Mouse (Mus musculus) spleen, postnatal 0 days (tissue): ENCODE results near the gene Furin. TPM values are rescaled to one million over a fixed set of nuclear protein-coding genes. Genes with fewer than 3 reads are reported as not detected.

Source experiments
- polyA plus RNA-seq: library from polyadenylated mRNA; unstranded; fragments of >200 nt; fragmentation: Nextera tagmentation; extraction: Ambion mirVana; gene quantifications from 2 replicates; pipeline ENCODE4 v1.2.1, GENCODE M21; 2015

Gene Furin
- polyA plus RNA-seq, result 7.2 and 8.7 TPM in 2 replicates

DNA sequence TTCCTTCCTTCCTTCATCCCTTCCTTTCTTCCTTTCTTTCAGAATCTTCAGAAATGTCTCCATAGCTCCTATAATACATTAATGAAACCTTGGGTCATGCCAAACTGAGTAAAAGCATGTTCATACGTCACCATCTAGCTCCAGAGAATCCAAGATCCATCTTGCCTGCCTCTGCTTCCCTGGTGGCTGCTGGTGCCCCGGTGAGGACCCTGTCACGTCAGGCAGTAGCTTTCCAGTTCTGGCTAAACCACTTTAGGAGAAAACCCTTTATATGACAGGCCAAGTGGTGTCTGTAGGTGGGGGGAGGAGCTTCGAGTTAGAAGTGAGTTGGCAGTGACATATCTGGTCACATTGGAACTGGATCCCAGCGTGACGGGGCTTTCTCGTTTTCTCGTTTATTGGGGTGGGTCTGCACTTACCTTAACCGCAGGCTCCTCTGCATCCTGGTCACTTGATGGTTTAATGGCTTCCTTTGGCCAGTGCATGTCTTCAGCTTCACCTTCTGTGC, at the start of gene Furin:
Gene Furin, minus strand, starts transcription at position 249 of the 508 bp plus-strand sequence.

DNA sequence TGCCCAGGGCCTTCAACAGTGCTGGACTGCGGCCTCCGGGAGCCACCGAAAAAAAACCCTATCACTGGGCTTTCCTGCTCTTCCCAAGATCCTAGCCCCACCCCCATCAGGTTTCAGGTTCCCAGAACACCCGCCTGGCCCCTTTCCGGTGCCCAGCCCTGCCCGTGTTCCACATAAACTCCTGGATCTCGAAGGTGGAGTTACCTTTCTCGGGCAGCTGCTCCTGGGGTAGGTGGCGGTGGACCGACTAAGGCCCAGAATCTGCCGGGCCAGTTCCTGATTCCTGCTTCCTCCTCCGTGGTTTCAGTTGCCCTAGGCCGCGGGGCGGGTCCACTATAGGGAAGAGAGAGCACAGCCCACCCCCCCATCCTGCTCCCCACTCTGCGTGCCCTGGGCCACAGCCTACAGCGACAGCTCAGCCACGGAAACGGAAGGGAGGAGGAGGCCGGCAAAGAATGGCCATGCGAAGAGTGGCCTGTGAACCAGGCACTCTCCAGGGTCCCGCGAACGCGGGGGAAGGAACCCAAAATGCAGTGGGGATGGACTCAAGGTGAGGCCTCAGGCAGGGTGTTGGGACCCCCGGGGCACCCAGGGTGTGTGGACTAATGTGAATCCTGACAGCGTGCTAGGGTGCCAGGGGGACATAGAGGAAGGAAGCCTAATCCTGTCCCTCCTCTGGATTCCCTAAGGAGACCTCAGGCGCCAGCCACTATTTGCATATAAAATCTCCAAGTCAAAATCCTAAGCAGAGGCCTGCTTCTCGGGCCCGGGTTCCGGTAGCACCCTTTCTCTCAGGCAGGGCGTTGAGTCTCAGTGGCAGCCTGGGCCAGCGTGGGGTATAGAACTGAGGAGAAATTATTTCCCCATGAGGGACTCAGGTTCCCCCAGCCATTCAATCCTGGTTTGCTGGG, 17.3 kb downstream of the Furin start, which contains the start of gene Fes:
Gene Fes, minus strand, starts transcription at position 314 of the 911 bp plus-strand sequence.

DNA sequence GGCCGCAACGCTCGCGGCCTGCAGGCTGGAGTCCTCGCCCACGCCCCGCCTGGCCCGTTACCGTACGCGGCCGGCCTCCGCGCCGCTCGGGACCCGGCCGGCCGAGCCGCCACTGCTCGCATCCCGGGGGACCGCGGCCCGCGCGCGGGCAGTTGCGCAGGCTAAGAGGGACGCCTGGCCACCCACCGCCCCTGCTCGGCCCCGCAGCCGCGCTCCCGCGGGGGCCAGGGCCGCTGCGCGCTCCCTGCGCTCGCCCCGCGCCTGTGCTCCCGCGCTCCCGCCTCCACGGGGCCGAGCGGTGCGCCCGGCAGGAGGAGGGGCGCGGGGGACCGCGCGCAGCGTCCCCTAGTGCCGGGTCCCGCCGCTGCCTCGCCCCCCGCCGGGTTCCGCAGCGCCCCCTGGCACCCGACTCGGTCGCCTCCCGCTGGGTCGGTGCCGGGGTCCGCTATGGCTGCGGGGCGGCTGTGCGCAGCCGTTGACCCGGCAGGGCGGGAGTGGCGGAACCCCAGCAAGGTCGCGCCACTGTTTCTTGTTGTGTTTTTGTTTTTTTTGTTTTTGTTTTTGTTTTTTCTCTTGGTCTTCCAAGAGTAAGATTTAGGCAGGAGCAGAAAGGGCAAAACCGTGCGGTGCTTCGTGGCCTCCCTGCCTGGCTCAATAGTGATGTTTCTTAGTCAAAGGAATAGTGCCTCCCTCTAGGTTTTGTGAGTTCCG, 34.0 kb downstream of the Furin start, which contains the start of gene Man2a2:
Gene Man2a2, minus strand, starts transcription at position 335 of the 711 bp plus-strand sequence.

GRCm38 (mm10) chr7:80342858-80343257, 62.4 kb downstream of the Furin start, which contains the start of gene Hddc3:
TSS of gene Hddc3 (plus strand) at chr7:80343104.

GRCm38 (mm10) chr7:80340793-80341192, 64.4 kb downstream of the Furin start, which contains the start of gene Unc45a:
TSS of gene Unc45a (minus strand) at chr7:80341005.

Other genes starting within 250 kb of the Furin start
- 37.7 and 38.5 TPM in 2 replicates for gene Sema4b, start 218.6 kb downstream of the Furin start, polyA plus RNA-seq
- 109 and 111 TPM in 2 replicates for gene Cib1, start 172.6 kb downstream of the Furin start, polyA plus RNA-seq
- gene Gdpgp1, start 172.6 kb downstream of the Furin start, polyA plus RNA-seq, result 2.2 and 2.5 TPM in 2 replicates
- 0.30 and 1.0 TPM in 2 replicates for gene Ttll13, start 159.1 kb downstream of the Furin start, polyA plus RNA-seq
- gene Ngrn, start 144.2 kb downstream of the Furin start, polyA plus RNA-seq, result 32.2 and 34.6 TPM in 2 replicates
- gene Vps33b, start 135.8 kb downstream of the Furin start, polyA plus RNA-seq, result 4.1 and 5.6 TPM in 2 replicates
- 128 and 140 TPM in 2 replicates for gene Prc1, start 111.0 kb downstream of the Furin start, polyA plus RNA-seq
- gene Rccd1, start 81.0 kb downstream of the Furin start, polyA plus RNA-seq, result 7.6 and 8.8 TPM in 2 replicates
- 10.2 and 11.4 TPM in 2 replicates for gene Unc45a, start 64.4 kb downstream of the Furin start, polyA plus RNA-seq
- gene Hddc3, start 62.3 kb downstream of the Furin start, polyA plus RNA-seq, result 4.5 and 6.3 TPM in 2 replicates
- 5.8 and 7.6 TPM in 2 replicates for gene Man2a2, start 34.1 kb downstream of the Furin start, polyA plus RNA-seq
- 39.9 and 58.0 TPM in 2 replicates for gene Fes, start 17.5 kb downstream of the Furin start, polyA plus RNA-seq
- 29.1 and 38.0 TPM in 2 replicates for gene Blm, start 129.7 kb upstream of the Furin start, polyA plus RNA-seq